Mouse (Mus musculus): ENCODE measurements around the gene Agt. TPM values are rescaled to one million over a fixed set of nuclear protein-coding genes. Genes with fewer than 3 reads are reported as not detected.

Agt gene
- 1 to 10 TPM in 1 of 2 experiments, under 1 TPM in 1; 0.34 to 5.8 TPM for polyA plus RNA-seq (2017; shearing (Covaris generic))

GRCm38 (mm10) chr8:124569593-124569992 is at the start of gene Agt:
TSS of gene Agt (minus strand) at chr8:124569706.

GRCm38 (mm10) chr8:124575811-124576210 is 6.3 kb upstream of the Agt start, which contains the start of gene Capn9:
TSS of gene Capn9 (plus strand) at chr8:124576111.

GRCm38 (mm10) chr8:124520249-124521080 is 49.0 kb downstream of the Agt start, which contains the start of gene Cog2:
TSS of gene Cog2 (plus strand) at chr8:124520767.

Other genes starting within 250 kb of the Agt start
- under 1 TPM; 0.08 to 0.45 TPM for gene Pgbd5, start 130.0 kb downstream of the Agt start, polyA plus RNA-seq (2017; shearing (Covaris generic))
- gene Cog2, start 48.9 kb downstream of the Agt start, polyA plus RNA-seq (2017; shearing (Covaris generic)): 10 to 100 TPM; 51.0 to 54.4 TPM
- 1 to 10 TPM in 1 of 2 experiments, not detected in 1; 1.1 TPM for gene Capn9, start 6.4 kb upstream of the Agt start, polyA plus RNA-seq (2017; shearing (Covaris generic))
- gene 2310022B05Rik, start 93.7 kb upstream of the Agt start, polyA plus RNA-seq (2017; shearing (Covaris generic)): 1 to 10 TPM; 6.4 to 7.0 TPM
- gene Ttc13, start 152.3 kb upstream of the Agt start, polyA plus RNA-seq (2017; shearing (Covaris generic)): 100 to 1,000 TPM in 1 of 2 experiments, 10 to 100 TPM in 1; 77.3 to 107 TPM
- 10 to 100 TPM; 17.1 to 26.0 TPM for gene Arv1, start 152.4 kb upstream of the Agt start, polyA plus RNA-seq (2017; shearing (Covaris generic))
- 10 to 100 TPM; 10.8 to 15.3 TPM for gene Fam89a, start 182.1 kb upstream of the Agt start, polyA plus RNA-seq (2017; shearing (Covaris generic))
- 1 to 10 TPM in 1 of 2 experiments, under 1 TPM in 1; 0.31 to 1.0 TPM for gene Trim67, start 223.4 kb upstream of the Agt start, polyA plus RNA-seq (2017; shearing (Covaris generic))

Measured in inflammation-experienced regulatory T-cells (primary cell).